Mouse (Mus musculus) layer of hippocampus, adult 9-11 months (tissue): ENCODE data around the gene Snx17.
"Not testable (repeated sequence)": the region's sequence is repeated elsewhere in the genome, so short reads cannot be mapped to it uniquely, and the experiment has no call there.

Source experiments
- DNase-seq: peaks from one replicate; pipeline ENCODE4 v3.0.0; 2022

Snx17 gene

DNA sequence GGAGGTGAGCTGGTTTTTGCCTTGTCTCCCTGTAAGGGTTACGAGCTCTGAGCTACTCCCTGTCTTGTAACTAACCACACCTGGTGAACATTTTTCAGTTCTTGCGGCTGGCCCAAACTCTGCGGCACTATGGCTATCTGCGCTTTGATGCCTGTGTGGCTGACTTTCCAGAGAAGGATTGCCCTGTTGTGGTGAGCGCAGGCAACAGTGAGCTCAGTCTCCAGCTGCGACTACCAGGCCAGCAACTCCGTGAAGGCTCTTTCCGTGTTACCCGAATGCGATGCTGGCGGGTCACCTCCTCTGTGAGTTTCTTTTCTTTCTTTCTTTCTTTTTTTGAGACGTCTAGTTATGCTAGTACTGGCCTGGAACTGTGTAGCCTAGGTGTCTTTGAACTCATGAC lies 4.0 kb downstream of the Snx17 start:
- DNase-seq = no peak

DNA sequence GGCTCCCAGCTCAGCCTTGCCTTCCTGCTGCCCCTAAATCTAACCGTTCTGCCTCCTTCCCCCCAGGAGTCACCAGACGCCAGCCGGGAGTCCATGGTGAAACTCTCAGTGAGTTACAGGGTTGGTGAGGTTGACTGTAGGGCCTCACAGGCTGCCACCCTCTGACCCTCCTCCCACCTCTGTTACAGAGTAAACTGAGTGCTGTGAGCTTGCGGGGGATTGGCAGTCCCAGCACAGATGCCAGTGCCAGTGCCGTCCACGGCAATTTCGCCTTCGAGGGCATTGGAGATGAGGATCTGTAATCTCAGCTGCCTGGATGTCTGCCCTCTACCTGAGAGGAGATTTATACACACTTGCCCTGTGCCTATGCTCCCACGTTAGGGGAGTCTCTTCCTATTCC lies 5.1 kb downstream of the Snx17 start:
- DNase-seq = no peak

DNA sequence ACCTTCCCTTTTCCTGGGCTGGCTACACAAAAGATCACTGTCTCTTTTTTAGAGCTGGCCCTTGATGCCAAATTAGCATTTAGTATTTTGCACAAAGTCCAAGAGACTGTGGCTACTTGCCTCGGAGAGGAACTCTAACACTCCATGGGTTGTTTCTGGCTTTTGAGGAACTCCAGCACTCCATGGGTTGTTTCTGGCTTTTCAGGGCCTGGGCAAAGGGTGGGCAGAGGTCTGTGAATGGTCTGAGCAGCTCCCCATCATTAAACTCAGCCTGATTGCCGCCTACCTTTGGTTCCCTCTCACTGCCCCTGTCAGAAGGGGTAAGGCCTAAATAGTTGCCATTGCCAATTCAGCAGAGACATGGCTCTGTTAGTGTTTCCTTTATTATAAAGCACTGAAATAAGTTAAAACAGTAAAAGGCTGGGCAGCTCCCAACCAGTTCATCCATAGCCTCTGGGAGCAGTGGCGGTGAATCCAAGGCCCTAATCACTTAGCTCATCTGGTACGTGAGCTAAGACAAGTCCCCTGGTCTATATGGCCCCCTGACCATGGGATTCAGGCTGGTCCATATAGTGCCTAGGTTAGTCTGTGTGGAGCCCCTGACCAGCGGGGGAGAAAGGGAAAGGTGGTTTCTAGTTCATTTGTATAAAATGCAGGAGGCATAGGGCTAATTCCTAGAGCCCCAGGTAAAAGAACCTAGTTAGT lies 5.7 kb downstream of the Snx17 start:
- no peak for DNase-seq

DNA sequence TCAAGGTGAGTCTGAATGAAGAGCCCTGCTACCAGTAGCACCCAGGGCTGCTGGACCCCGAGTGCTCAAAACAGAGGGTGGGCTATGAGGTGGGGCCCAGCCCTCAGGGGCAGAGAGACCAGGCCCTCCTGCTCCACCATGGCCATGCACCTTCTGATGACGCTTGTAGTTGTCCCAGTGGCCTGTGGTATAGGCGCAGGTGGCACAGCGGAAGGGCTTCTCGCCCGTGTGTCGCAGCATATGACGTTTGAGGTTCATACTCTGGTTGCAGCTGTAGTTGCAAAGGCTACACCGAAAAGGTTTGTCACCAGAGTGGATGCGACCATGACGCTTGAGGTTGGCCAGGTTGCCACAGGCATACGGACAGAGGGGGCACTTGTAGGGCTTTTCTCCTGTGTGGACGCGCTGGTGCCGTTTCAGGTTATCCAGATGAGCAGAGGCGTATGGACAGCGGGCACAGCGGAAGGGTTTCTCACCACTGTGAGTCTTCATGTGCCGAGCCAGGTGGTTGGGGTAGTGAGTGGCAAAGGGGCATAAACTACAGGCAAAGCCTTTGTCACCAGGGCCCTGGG lies 6.4 kb downstream of the Snx17 start:
- DNase-seq = no peak

DNA sequence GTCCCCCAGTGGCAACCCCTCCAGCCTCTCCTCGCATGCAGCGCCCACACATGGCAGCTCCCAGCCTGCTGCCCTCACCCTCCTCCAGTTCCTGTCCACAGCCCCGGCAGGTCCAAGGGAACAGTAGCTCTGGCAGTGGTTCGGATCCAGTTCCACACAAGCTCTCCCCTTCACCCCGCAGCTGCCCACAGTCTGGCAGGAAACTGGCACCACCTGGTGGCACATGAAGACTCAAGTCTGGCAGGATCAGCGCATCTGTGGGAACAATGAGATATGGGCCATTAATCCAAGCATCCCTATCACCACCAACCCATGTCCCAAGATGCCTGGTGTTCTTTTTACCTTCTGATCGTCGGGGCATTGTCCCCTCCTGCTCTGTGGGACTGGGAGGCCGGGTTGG lies 6.9 kb downstream of the Snx17 start:
- peak; percentile 48 for DNase-seq

DNA sequence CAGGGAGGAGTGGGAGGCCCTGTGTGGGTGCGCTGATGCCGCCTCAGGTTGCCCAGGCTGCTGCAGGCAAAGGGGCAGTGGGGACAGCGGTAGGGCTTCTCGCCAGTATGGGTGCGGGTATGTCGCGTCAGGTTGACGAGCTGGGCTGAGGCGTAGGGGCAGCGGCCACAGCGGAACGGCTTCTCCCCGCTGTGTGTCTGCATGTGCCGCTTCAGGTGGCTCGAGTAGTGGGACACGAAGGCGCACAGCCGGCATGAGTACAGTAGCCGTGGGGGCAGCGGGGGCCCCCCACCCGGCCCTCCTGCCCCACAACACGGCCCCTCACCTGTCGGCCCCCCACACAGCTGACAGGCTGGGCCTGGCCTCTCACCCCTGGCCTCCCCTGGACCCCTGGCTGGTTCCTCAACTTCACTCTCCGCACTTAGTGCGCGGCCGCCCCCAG lies 7.3 kb downstream of the Snx17 start:
- DNase-seq = no peak

DNA sequence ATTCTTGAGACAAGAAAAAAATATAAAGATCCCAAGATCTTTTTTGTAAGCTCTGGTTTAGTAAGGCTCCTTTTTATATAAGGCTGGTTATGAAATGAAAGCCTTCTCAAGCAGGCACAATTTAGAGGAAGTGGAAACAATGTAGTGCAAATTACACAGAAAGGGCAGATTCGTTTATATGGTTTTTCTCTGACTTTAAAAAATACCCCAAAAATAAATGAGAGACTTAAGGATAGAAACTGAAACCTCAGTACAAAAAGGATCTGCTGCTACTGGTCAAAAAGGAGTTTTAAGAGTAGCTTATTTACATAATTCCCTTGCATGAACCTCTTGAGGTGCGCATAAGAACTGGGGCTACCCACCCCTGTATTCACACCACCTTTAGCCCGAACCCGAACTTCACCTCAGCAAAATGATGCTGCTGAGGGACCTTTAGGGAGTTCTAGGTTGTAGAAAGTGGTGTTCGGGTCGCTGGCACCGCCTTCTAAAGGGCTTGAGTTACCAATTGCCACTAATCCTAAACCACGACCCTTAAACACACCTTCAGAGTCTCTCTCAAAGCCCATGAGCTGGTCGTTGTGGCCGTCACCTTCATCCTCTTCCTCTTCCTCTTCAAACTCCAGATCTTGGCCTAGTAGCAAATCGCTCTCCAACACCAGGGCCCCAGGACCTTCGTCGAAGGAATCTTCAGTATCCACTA lies 8.2 kb downstream of the Snx17 start:
- DNase-seq = no peak

DNA sequence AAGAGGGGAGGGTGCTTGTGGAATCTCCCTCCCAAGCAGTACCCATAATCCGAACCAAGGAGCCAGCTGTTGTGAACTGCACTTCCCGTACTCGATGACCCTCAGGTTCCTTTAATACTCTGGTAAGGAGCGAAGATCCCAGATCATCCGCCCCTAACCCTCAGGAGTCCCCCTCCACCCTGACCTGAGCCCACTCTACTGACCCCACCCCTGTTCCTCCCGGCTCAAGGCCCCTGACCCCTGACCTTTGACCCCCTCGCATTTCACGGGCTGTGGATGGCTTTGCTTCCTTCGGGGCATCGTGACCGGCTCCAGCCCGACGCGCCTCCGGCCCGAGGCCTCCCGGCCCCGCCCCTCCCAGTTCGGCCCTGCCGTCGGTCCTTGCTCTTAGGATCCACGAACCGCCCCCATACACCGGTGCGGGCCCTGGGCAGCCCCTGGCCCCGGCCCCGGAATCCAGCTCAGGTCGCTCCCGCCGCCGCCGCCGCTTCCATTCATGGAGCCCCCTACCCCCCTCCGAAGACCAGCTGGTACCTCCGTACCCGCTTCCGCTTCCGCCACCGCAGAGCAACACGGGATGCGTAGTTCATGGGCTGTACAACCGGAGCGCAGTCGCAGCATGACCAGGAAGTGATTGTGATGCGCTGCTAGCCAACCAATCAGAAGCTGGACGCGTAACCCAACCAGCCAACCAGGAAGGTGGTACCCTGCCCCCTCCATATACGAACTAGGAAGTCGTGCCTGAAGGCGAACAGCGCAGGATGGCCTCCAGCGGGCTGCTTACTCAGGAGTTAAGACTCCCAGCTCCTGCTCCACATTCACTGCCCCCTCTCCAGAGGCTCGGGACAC lies 8.9 kb downstream of the Snx17 start, which contains the start of gene Zfp513:
TSS of gene Zfp513 (minus strand) at position 562 of the 849 bp plus-strand sequence.
- DNase-seq = peak; percentile 99

DNA sequence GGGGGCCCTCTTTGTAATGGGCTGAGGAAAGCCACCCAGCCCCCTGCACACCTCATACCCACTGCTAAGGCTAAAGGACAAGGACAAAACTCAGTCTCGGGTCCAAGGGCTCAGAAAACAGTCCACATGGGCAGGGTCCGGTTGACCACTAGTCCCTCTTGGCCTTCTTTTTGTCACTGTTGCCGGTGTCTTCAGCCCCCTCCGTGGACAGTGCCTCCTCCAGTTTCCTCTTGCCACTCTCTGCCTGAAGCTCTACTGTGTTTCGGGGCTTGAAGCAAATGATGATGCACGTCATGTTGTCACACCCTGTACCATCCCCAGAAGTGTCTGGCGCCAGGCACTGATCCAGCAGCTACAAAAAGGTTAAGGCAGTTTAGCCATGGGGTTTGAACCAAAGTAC lies 9.9 kb downstream of the Snx17 start:
- DNase-seq = no peak

DNA sequence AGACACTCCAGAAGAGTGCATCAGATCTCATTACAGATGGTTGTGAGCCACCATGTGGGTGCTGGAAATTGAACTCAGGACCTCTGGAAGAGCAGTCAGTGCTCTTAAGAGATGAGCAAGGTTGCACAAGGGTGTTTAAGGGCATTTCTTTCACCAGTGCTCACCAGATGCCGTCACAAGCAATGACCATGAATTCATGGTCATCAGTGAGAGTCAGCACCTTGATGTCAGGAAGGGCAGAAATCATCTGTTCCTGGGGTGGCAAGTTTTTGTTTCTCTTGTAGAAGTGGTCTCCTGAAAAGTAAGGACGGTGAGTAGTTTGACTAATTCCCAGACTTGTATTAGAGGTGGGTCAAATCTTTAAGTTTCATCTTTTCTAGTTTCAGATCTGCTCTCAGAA lies 10.8 kb downstream of the Snx17 start:
- DNase-seq = no peak

DNA sequence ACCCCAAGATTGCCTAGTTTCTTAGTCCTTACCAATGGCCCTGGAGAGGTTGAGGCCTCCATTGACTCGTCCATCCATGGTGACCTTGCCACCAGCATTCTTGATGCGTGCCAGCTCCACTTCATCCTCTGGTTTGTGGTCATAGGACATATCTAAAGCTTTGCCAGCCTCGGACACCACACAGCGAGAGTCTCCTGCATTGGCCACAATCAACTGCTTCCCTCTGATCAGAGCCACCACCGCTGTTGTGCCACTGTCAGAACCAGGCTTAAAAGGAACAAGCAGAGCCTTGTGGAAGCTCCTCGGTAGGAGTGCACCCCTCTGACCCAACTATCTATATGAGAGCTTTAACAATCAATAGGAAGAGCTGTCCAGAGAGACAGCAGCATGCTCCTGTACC lies 11.4 kb downstream of the Snx17 start:
- no peak for DNase-seq

DNA sequence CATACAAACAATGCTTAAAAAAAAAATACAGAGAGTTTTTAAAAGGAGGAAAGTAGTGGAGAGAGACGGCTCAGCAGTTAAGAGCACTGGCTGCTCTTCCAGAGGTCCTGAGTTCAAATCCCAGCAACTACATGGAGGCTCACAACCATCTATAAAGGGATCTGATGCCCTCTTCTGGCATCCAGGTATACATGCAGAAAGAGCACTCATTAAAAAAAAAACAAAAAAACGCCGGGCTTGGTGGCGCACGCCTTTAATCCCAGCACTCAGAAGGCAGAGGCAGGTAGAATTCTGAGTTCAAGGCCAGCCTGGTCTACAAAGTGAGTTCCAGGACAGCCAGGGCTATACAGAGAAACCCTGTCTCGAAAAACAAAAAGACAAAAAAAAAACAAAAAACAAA lies 23.5 kb downstream of the Snx17 start:
- DNase-seq = not testable (repeated sequence)

DNA sequence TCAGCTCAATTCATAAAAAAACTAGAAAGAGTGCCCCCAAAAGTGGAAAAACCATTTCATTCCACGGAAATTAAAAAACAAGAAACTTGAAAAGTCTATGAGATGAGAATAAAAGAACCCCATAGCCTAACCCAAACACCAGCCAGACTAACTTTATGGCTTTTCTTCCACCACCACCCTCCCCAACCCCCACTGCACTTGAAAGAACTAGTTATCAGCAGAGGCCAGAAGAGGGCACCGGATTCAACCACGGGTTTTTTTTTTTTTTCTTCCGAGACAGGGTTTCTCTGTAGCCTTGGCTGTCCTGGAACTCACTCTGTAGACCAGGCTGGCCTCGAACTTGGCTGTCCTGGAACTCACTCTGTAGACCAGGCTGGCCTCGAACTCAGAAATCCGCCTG lies 25.3 kb downstream of the Snx17 start:
- DNase-seq = no peak

DNA sequence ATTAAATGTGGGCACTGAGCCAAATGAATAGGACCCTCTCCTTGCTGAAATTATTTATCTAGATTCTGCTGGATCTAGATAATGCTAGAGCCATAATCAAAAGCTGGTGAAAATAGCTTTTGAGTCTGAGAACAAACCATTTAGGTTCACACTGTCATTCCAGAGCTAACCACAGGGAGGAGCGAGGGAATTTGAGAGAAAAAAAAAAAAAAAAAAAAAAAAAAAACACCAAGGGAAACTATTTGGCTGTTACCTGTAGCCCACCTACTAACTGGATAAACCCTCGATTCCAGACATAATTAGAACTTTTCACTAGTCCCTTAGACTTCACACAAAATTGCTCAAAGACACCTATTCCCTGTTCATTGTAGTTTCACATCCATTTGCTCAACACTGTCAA lies 26.0 kb downstream of the Snx17 start:
- no peak for DNase-seq

DNA sequence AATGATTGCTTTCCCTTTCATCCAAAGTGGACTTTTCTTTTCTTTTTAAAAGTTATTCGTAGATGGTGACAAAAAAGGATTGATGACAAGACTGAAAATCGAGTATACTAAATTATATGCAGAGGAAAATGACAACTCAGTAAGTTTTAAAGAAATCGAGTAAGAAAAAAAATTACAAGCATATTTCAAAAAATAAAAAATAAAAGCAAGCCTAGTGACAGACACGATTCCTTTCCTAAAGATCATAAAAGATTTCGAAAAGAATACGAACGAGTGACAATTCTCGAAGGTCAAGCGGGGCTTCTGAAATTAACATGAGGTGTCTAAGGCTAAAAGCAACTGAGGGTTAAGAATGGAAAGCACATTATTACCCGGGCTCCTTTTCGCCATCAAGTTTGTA lies 26.4 kb downstream of the Snx17 start:
- DNase-seq = no peak

DNA sequence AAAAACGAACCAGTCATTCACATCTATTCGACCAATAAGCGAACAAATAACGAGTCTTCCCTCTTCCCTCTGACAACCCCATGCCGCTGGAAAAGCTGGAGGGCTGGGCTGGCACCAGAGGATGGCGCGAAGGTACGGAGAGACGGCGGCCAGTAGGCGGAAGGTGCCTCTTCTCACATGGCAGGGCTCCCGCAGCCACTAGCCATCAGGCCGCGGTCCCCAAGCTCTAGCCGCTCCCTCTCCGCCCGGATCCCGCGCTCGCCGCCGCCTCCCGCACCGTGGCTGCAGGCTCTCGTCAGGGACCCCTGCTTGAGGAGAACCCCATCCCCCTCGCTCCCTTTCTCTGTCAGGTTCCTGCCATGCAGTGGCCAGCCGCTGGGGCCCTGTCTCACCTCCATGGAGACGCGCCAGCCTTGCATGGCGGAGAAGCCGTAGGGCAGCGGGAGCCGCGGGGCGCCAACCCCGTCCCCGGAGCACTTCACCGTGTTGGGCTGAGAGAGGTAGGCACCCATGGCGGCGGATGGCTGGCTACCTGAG lies 27.0 kb downstream of the Snx17 start:
- DNase-seq = no peak

DNA sequence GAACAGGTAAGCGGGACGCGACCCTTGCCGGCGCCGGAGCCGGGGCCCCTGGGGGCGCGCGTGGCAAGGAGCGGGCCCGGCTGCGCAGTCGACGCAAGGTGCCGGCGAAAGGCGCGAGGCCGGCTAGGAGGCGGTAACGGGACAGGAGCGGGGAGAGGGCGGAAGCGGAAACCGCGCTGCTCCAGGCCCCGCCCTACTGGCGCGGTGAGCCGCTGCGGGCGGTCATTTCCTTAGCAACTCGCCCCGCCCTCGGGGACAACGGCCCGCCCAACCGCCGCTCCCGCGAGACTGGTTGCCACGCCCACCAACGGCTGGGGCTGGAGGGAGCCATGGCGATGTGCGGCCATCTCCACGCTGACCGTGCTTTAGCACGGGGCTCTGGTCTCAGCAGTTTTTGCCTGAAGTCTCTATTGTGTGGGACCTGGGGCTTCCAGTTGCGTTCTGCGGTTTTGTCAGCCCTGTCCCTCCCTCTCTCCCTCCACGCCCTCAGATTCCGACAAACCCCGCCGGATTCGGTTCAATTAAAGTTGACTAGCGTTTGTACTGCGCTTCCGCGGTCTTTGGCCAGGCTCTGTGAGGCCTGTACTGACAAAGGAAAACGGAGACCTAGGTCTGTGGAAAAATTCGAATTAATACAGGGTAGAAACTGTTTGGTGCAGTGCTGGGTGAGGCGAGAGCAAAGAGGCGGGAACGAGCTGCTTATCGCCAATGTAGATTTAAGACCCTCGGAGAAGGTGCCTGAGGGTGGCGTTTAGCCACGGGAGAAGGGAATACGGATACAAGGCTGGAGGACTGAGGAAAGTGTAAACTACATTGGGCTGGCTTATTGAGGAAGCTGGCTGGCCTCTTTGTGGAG lies 27.6 kb downstream of the Snx17 start, which contains the start of gene Ppm1g:
TSS of gene Ppm1g (minus strand) at position 240 of the 856 bp plus-strand sequence.
- peak; percentile 96 for DNase-seq

DNA sequence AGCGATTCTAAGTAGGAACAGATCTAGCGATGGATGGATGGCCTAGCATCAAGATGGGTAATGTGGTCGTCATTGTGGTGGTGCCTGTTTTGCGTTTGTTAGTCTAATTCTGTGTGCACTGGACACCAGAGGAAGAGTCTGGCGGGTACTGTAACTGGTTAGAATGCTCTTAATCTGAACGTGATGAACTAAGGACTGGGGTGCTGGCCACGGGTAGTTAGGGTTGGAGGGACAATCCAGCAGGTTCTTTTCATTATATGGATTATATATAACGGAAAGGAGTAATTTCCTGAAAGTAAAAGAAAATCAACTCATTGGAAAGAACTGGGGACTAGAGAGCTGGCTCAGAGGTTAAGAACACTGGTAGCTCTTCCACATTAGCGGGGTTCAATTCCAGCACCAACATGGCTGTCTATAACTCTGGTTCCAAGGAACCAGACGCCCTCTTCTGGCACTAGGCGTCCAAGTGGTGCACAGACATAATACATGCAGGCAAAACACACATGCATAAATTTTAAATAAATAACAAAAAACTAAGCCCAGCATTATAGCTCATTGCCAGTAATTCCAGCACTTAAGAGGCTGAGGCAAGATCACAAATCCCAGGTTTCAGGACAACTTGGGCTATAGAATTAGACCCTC lies 28.4 kb downstream of the Snx17 start:
- peak; percentile 57 for DNase-seq

DNA sequence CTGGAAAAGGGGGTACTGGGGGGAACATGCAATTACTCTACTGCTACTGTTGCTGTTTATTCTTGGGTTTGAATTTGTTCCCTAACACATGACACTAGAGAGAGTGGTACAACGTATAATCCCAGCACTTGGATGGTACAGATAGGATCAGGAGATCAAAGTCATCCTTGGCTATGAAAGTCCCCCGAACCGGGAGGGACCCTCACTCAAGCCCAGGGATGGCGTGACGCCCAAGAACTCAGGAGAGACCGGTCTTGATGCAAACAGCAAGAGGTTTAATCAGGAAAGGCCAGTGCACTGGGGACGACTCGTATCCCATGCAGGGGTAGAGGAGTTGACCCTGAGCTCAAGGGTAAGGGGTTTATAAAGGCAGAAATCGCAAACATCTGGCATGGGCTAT lies 29.7 kb downstream of the Snx17 start:
- no peak for DNase-seq

DNA sequence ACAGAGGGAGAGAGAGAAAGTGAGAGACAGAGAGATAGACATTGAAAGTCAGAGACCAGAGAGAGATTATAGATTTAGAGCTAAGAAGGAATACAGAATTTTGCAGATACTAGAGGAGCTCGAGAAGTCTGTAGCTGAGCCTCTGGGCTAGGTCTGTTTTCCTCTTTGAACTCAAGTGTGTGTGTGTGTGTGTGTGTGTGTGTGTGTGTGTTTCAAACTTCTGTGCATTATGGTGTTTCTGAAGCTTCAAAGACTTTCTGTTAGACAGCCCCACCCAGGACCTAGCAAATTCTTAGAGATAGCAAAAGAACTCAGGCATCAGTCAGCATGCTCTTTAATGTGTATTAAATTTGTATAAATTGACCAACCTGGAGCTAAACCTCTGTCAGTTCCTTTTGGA lies 33.6 kb downstream of the Snx17 start:
- no peak for DNase-seq
